Mouse (Mus musculus) forebrain, embryonic 11.5 days (tissue): Measurements from ENCODE around the gene Ptpdc1. TPM values are rescaled to one million over a fixed set of nuclear protein-coding genes. Genes with fewer than 3 reads are reported as not detected.
A peak's percentile ranks its signal among the peaks of the same experiment; 100 is the strongest.

Experiments
- ATAC-seq: fragments of 200-750 bp; cut with Nextera tagmentation; replicated peaks from 2 replicates; pipeline ENCODE4 v1.8.0; 2017; ENCODE audit warnings: moderate TSS enrichment; ENCODE audit not compliant: low FRiP score
- DNase-seq: peaks from one replicate; pipeline ENCODE4 v3.0.0-alpha.2; 2017; ENCODE audit warnings: low spot score
- H3K27ac ChIP-seq: fragments of 300-500 bp; sonication (generic); 2 replicates; pipeline ENCODE4 v1.5.1; 2014; ENCODE audit warnings: low read depth, low read length
- H3K27me3 ChIP-seq: fragments of 300-500 bp; sonication (generic); 2 replicates; pipeline ENCODE4 v1.6.1; 2014; ENCODE audit warnings: mild to moderate bottlenecking, low read length, mixed read lengths; ENCODE audit not compliant: control insufficient read depth, insufficient read depth
- H3K36me3 ChIP-seq: fragments of 300-500 bp; sonication (generic); 2 replicates; pipeline ENCODE4 v1.6.1; 2014; ENCODE audit warnings: mild to moderate bottlenecking, low read length, moderate library complexity, mixed read lengths; ENCODE audit not compliant: control insufficient read depth, insufficient read depth
- H3K4me1 ChIP-seq: fragments of 300-500 bp; sonication (generic); replicated peaks from 2 replicates; pipeline ENCODE4 v1.6.1; 2014; ENCODE audit warnings: low read length, mixed read lengths; ENCODE audit not compliant: control insufficient read depth, insufficient read depth
- H3K4me2 ChIP-seq: fragments of 300-500 bp; sonication (generic); 2 replicates; pipeline ENCODE4 v1.6.1; 2014; ENCODE audit warnings: low read depth, mild to moderate bottlenecking, low read length, moderate library complexity, mixed read lengths; ENCODE audit not compliant: severe bottlenecking
- H3K4me3 ChIP-seq: fragments of 300-500 bp; sonication (generic); 2 replicates; pipeline ENCODE4 v1.5.1; 2014; ENCODE audit warnings: low read depth, low read length
- H3K9ac ChIP-seq: fragments of 300-500 bp; sonication (generic); 2 replicates; pipeline ENCODE4 v1.6.1; 2014; ENCODE audit warnings: low read length
- H3K9me3 ChIP-seq: fragments of 300-500 bp; sonication (generic); 2 replicates; pipeline ENCODE4 v1.6.1; 2016; ENCODE audit warnings: low read length, mixed read lengths; ENCODE audit not compliant: control insufficient read depth
- WGBS: fragments of 180-500 bp; shearing (Covaris S2); extraction: QIAGEN DNeasy Blood & Tissue Kit; methylation state at CpG from one replicate; pipeline ENCODE4 v1.1.7; 2014; 5-methylcytosine and 5-hydroxymethylcytosine counted together
- polyA plus RNA-seq: library from polyadenylated mRNA; unstranded; fragments of >200 nt; fragmentation: Nextera tagmentation; extraction: Ambion mirVana; gene quantifications from 2 replicates; pipeline ENCODE4 v1.2.1, GENCODE M21; 2014

Ptpdc1 gene
- polyA plus RNA-seq, 1 experiment from 2014 or later: 18.0 TPM

GRCm38 (mm10) chr13:48555976-48556375 is 69.5 kb downstream of the Ptpdc1 start:
- Histone ChIP-seq H3K27me3 (no peaks in the 10 kb centered on the region), H3K27ac (no peak overlapping the region), H3K4me2 (no peak overlapping the region), H3K9me3 (no peaks in the 10 kb centered on the region), H3K36me3 (no peaks in the 10 kb centered on the region), H3K4me3 (no peak overlapping the region), H3K4me1 (no peaks in the 10 kb centered on the region), H3K9ac (no peak overlapping the region)
- WGBS: 91% methylated on average over 1 of the region's 1 CpGs
- DNase-seq (no peak), ATAC-seq (no peak)

GRCm38 (mm10) chr13:48554552-48554951 is 70.9 kb downstream of the Ptpdc1 start:
- H3K36me3 ChIP-seq: no peaks in the 10 kb centered on the region
- H3K4me1 ChIP-seq: no peaks in the 10 kb centered on the region
- DNase-seq: no peak
- H3K27ac ChIP-seq: no peak overlapping the region
- H3K4me2 ChIP-seq: no peak overlapping the region
- H3K9me3 ChIP-seq: no peaks in the 10 kb centered on the region
- H3K4me3 ChIP-seq: no peak overlapping the region
- ATAC-seq: no peak
- H3K9ac ChIP-seq: no peak overlapping the region
- 90% methylated on average over 1 of the region's 1 CpGs for WGBS
- H3K27me3 ChIP-seq: no peaks in the 10 kb centered on the region

- Histone ChIP-seq H3K4me3 (no peak overlapping the region), H3K4me2 (no peak overlapping the region), H3K27me3 (no peaks in the 10 kb centered on the region), H3K4me1 (no peaks in the 10 kb centered on the region), H3K36me3 (no peaks in the 10 kb centered on the region), H3K9me3 (no peaks in the 10 kb centered on the region), H3K9ac (no peak overlapping the region), H3K27ac (no peak overlapping the region)
- 67% methylated on average over 5 of the region's 5 CpGs for WGBS
- ATAC-seq (no peak), DNase-seq (no peak)
These were observed 72.0 kb downstream of the Ptpdc1 start for GRCm38 (mm10) chr13:48553511-48553910.

GRCm38 (mm10) chr13:48552181-48553090 is 73.0 kb downstream of the Ptpdc1 start:
- Histone ChIP-seq H3K27me3 (no peaks in the 10 kb centered on the region), H3K9ac (no peak overlapping the region), H3K27ac (no peak overlapping the region), H3K9me3 (no peaks in the 10 kb centered on the region), H3K36me3 (no peaks in the 10 kb centered on the region), H3K4me3 (no peak overlapping the region), H3K4me1 (no peaks in the 10 kb centered on the region), H3K4me2 (no peak overlapping the region)
- DNase-seq (no peak), ATAC-seq (no peak)
- 82% methylated on average over 21 of the region's 21 CpGs for WGBS

GRCm38 (mm10) chr13:48548296-48548695 is 77.2 kb downstream of the Ptpdc1 start:
- H3K9ac ChIP-seq: no peak overlapping the region
- no peaks in the 10 kb centered on the region for H3K9me3 ChIP-seq
- DNase-seq: no peak
- H3K4me2 ChIP-seq: no peak overlapping the region
- ATAC-seq: no peak
- no peaks in the 10 kb centered on the region for H3K27me3 ChIP-seq
- no peaks in the 10 kb centered on the region; the same call in 1 of the 2 replicates for H3K4me1 ChIP-seq
- H3K27ac ChIP-seq: no peak overlapping the region
- no peak overlapping the region for H3K4me3 ChIP-seq
- 94% methylated on average over 5 of the region's 5 CpGs for WGBS
- H3K36me3 ChIP-seq: no peaks in the 10 kb centered on the region

GRCm38 (mm10) chr13:48547623-48548022 is 77.8 kb downstream of the Ptpdc1 start:
- H3K27me3 ChIP-seq: no peaks in the 10 kb centered on the region
- H3K4me3 ChIP-seq: no peak overlapping the region
- H3K9ac ChIP-seq: no peak overlapping the region
- 93% methylated on average over 6 of the region's 6 CpGs for WGBS
- H3K27ac ChIP-seq: no peak overlapping the region
- no peaks in the 10 kb centered on the region; the same call in 1 of the 2 replicates for H3K4me1 ChIP-seq
- no peaks in the 10 kb centered on the region for H3K9me3 ChIP-seq
- no peak overlapping the region for H3K4me2 ChIP-seq
- ATAC-seq: no peak
- no peak for DNase-seq
- H3K36me3 ChIP-seq: no peaks in the 10 kb centered on the region

- peak; percentile 98 for ATAC-seq
- peak overlapping the region; percentile 100 for H3K9ac ChIP-seq
- no peaks in the 10 kb centered on the region for H3K36me3 ChIP-seq
- peak overlapping the region; percentile 99 for H3K27ac ChIP-seq
- H3K4me1 ChIP-seq: no peaks in the 10 kb centered on the region; the same call in 1 of the 2 replicates
- H3K9me3 ChIP-seq: no peaks in the 10 kb centered on the region
- peak overlapping the region; percentile 46 for H3K4me2 ChIP-seq
- under 1% methylated on average over 71 of the region's 72 CpGs for WGBS
- peak; percentile 100 for DNase-seq
- peak overlapping the region; percentile 95 for H3K4me3 ChIP-seq
- H3K27me3 ChIP-seq: no peaks in the 10 kb centered on the region
These were observed 79.0 kb downstream of the Ptpdc1 start for GRCm38 (mm10) chr13:48546330-48546917.

GRCm38 (mm10) chr13:48545476-48546281 is 79.8 kb downstream of the Ptpdc1 start:
- Histone ChIP-seq H3K4me2 (peak overlapping the region; percentile 60), H3K27ac (peak overlapping the region; percentile 99), H3K4me3 (peak overlapping the region; percentile 95), H3K4me1 (no peaks in the 10 kb centered on the region; the same call in 1 of the 2 replicates), H3K9ac (peak overlapping the region; percentile 100), H3K9me3 (no peaks in the 10 kb centered on the region), H3K36me3 (no peaks in the 10 kb centered on the region), H3K27me3 (no peaks in the 10 kb centered on the region)
- peak; percentile 99 for DNase-seq
- ATAC-seq: peak; percentile 87
- under 1% methylated on average over 51 of the region's 72 CpGs for WGBS
